Mouse (Mus musculus) brown adipose tissue, adult 24 weeks (tissue): ENCODE measurements around the gene Gm20431. TPM values are rescaled to one million over a fixed set of nuclear protein-coding genes. Genes with fewer than 3 reads are reported as not detected.
"Not testable (repeated sequence)": the region's sequence is repeated elsewhere in the genome, so short reads cannot be mapped to it uniquely, and the experiment has no call there.

Source experiments
- H3K27ac ChIP-seq: fragments of 200-500 bp; replicated peaks from 2 replicates; pipeline ENCODE4 v1.5.1; 2012; ENCODE audit warnings: low read depth, mild to moderate bottlenecking, low read length
- H3K4me1 ChIP-seq: fragments of 200-500 bp; 2 replicates; pipeline ENCODE4 v1.6.1; 2012; ENCODE audit warnings: low read length, mixed read lengths; ENCODE audit not compliant: control insufficient read depth, insufficient read depth, insufficient read length
- H3K4me3 ChIP-seq: fragments of 200-500 bp; 2 replicates; pipeline ENCODE4 v1.5.1; 2012; ENCODE audit warnings: low read depth, mild to moderate bottlenecking, low read length, moderate library complexity; ENCODE audit not compliant: insufficient read depth
- polyA plus RNA-seq: library from polyadenylated mRNA; stranded (reverse); fragments of >200 nt; gene quantifications from 2 replicates; pipeline ENCODE4 v1.2.4, GENCODE M21; 2012; ENCODE audit not compliant: missing spikeins, insufficient read depth, insufficient read length

Gm20431 gene
- polyA plus RNA-seq, 1 experiment = not detected

GRCm38 (mm10) chr2:167617034-167617433, 44.3 kb downstream of the Gm20431 start:
- no peak overlapping the region for H3K4me3 ChIP-seq
- peaks cover 13% of the 10 kb centered on the region for H3K4me1 ChIP-seq
- no peak overlapping the region for H3K27ac ChIP-seq

- not testable (repeated sequence) for H3K27ac ChIP-seq, H3K4me1 ChIP-seq, H3K4me3 ChIP-seq
These were observed 48.0 kb downstream of the Gm20431 start for GRCm38 (mm10) chr2:167613335-167613734.

- Histone ChIP-seq H3K27ac (no peak overlapping the region), H3K4me1 (no peaks in the 10 kb centered on the region), H3K4me3 (no peak overlapping the region)
These were observed 49.2 kb downstream of the Gm20431 start for GRCm38 (mm10) chr2:167612122-167612521.

GRCm38 (mm10) chr2:167611287-167611686, 50.0 kb downstream of the Gm20431 start:
- Histone ChIP-seq H3K4me1 (no peaks in the 10 kb centered on the region), H3K27ac (no peak overlapping the region), H3K4me3 (no peak overlapping the region)

- Histone ChIP-seq H3K27ac (no peak overlapping the region), H3K4me1 (no peaks in the 10 kb centered on the region), H3K4me3 (no peak overlapping the region)
These were observed 54.6 kb downstream of the Gm20431 start for GRCm38 (mm10) chr2:167606745-167607123.

GRCm38 (mm10) chr2:167605817-167606744, 55.2 kb downstream of the Gm20431 start:
- H3K4me1 ChIP-seq = no peaks in the 10 kb centered on the region
- no peak overlapping the region for H3K4me3 ChIP-seq
- no peak overlapping the region for H3K27ac ChIP-seq

DNA sequence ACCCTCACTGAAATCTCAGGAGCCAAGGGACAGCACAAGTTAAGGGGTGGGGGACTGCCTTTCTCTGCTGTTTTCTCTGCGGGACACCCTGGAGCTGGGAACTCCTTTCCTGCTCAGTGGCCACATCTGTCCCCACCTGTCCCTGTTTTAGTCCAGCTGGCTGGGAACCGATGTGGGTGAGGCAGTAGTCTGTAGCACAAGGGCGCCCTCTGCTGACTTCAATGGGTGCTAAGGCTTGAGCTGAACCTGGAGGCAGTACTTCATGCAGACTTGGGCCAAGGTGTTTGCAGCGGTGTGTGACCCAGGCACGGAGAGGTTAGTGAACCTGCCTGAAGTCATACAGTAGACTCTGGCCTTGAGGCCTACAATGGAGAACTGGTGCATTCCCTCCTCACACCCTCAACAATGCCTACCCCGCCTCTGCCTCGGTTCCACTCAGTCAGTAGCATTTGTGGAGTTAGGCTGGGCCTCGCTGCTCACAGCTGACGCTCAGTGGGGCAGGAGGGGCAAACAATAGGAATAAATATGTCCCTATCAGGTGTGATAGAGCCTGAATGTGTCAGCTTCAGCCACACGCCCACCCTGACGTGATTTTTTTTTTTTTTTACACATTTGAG, 56.0 kb downstream of the Gm20431 start:
- Histone ChIP-seq H3K4me1 (no peaks in the 10 kb centered on the region), H3K27ac (no peak overlapping the region), H3K4me3 (no peak overlapping the region)

DNA sequence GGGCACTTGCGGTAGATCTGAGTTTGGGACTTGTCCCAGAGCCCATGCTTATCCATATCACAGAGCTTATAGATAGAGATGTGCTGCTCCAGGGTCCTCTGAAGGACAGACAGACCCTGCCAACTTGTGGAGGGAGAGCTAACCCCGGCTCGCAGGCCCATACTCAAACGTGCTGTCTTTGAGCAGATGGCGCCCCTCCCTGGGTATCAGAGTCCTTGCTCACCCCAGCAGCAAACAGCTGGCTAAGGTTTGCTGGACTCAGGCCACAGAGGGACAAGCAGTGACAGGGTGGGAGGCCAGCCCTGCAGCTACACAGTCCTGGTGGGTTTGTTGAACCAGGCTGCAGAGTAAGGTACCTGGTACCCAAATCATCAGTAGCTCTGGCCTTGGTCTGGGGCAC, 58.3 kb downstream of the Gm20431 start:
- Histone ChIP-seq H3K4me1 (no peaks in the 10 kb centered on the region), H3K27ac (no peak overlapping the region), H3K4me3 (no peak overlapping the region)

GRCm38 (mm10) chr2:167602364-167602763, 58.9 kb downstream of the Gm20431 start:
- H3K27ac ChIP-seq = no peak overlapping the region
- H3K4me3 ChIP-seq = no peak overlapping the region
- H3K4me1 ChIP-seq = no peaks in the 10 kb centered on the region

- Histone ChIP-seq H3K4me3 (no peak overlapping the region), H3K27ac (no peak overlapping the region), H3K4me1 (no peaks in the 10 kb centered on the region)
These were observed 60.8 kb downstream of the Gm20431 start for GRCm38 (mm10) chr2:167600481-167600995.

- Histone ChIP-seq H3K4me1 (peaks cover 3% of the 10 kb centered on the region; the same call in 1 of the 2 replicates), H3K27ac (no peak overlapping the region), H3K4me3 (no peak overlapping the region)
These were observed 61.4 kb downstream of the Gm20431 start for GRCm38 (mm10) chr2:167599917-167600316.

DNA sequence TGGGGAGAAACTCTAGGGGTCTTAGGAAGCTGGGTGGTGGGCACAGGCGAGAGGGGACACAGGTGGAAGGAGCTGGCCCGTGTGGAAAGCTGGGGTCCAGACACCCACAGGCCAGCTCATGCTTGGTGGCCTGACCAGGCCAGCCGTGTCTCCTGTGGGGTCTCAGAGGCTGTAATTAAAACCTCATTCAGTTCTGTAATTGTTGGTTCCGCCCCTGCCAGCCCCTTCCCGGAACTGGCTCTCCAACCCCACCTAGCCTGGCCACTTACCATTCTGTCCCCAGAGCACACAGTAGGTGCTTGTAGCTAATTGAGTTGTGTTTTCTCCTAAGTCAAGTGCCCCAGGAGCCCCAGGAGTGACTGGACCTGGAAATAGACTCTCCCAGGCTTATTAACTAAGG, 62.1 kb downstream of the Gm20431 start:
- Histone ChIP-seq H3K4me1 (peaks cover 4% of the 10 kb centered on the region; the same call in 1 of the 2 replicates), H3K27ac (no peak overlapping the region), H3K4me3 (no peak overlapping the region)

DNA sequence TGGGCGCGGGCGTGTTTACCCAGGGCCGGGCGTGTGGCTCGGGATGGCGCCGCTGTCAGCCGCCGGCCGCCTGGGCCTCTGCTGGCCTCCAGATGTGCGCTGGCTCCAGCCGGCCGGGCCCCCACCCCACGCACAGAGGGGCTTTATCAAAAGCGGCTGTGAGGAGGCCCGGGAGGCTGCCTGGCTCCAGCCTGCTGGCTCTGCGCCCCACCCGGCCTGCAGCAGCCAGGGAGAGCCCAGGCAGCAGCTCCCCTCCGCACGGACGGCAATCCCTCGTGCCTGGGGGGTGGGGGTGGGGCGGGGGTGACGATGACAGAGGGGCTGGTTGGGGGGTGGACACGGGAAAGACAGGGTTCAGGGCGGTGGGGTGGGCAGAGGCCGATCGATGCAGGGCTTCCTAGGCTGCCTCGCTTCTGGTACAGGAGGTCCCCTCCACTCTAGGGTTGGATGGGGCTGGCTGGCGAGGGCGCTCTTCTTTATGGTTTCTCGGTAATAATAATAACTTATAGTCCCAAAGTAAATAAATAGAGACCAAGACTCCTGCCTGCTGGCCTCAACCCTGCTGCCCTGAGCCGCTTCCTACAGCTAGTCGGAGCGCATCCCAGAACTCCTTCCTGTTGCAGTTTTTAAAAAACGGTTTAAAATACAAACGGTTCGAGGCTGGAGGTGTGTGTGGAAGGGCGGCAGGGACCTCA, 63.7 kb downstream of the Gm20431 start:
- Histone ChIP-seq H3K4me1 (peaks cover 8% of the 10 kb centered on the region; the same call in 1 of the 2 replicates), H3K4me3 (no peak overlapping the region)

GRCm38 (mm10) chr2:167596726-167597491, 64.4 kb downstream of the Gm20431 start:
- Histone ChIP-seq H3K4me3 (no peak overlapping the region), H3K27ac (no peak overlapping the region), H3K4me1 (peaks cover 8% of the 10 kb centered on the region; the same call in 1 of the 2 replicates)

More for the DNA sequence above, 63.7 kb downstream of the Gm20431 start:
- no peak overlapping the region for H3K27ac ChIP-seq
